Mouse (Mus musculus) thymus, adult 2 months (tissue): ENCODE results near the gene Fbxl13. TPM values are rescaled to one million over a fixed set of nuclear protein-coding genes. Genes with fewer than 3 reads are reported as not detected.

Experiments used
- DNase-seq: peaks from one replicate; pipeline ENCODE4 v3.0.0; 2021
- H3K27ac ChIP-seq: fragments of 200-500 bp; 2 replicates; pipeline ENCODE4 v1.5.1; 2012; ENCODE audit warnings: low read length, control low read depth; ENCODE audit not compliant: control insufficient read depth, insufficient read depth
- H3K27me3 ChIP-seq: fragments of 200-500 bp; 2 replicates; pipeline ENCODE4 v1.6.1; 2012; ENCODE audit warnings: mild to moderate bottlenecking, low read length, moderate library complexity, mixed read lengths; ENCODE audit not compliant: control insufficient read depth, insufficient read depth
- H3K36me3 ChIP-seq: fragments of 200-500 bp; 2 replicates; pipeline ENCODE4 v1.6.1; 2012; ENCODE audit warnings: mild to moderate bottlenecking, low read length, moderate library complexity; ENCODE audit not compliant: control insufficient read depth, insufficient read depth
- H3K4me1 ChIP-seq: fragments of 200-500 bp; replicated peaks from 2 replicates; pipeline ENCODE4 v1.6.1; 2012; ENCODE audit warnings: low read length; ENCODE audit not compliant: control insufficient read depth, insufficient read depth
- H3K4me3 ChIP-seq: fragments of 200-500 bp; 2 replicates; pipeline ENCODE4 v1.5.1; 2012; ENCODE audit warnings: mild to moderate bottlenecking, low read length, control low read depth, moderate library complexity; ENCODE audit not compliant: control insufficient read depth, insufficient read depth
- CTCF ChIP-seq: fragments of 200-500 bp; IDR thresholded peaks from 2 replicates; pipeline ENCODE4 v1.5.1; 2012; ENCODE audit warnings: mild to moderate bottlenecking, control low read depth, low read length, moderate library complexity, borderline replicate concordance; ENCODE audit not compliant: control insufficient read depth, poor library complexity, insufficient read depth; ENCODE audit errors: extremely low read depth
- POLR2A ChIP-seq: fragments of 200-500 bp; IDR thresholded peaks from 2 replicates; pipeline ENCODE4 v1.6.1; 2012; ENCODE audit warnings: mild to moderate bottlenecking, low read length, control low read depth, moderate library complexity; ENCODE audit not compliant: control insufficient read depth, poor library complexity, insufficient read depth; ENCODE audit errors: extremely low read depth
- WGBS: fragments of 180-500 bp; shearing (Covaris S2); methylation state at CpG from one replicate; pipeline ENCODE4 v1.1.7; 2018; 5-methylcytosine and 5-hydroxymethylcytosine counted together
- polyA plus RNA-seq: library from polyadenylated mRNA; depleted of rRNA; stranded (reverse); fragments of >200 nt; gene quantifications from 2 replicates; pipeline ENCODE4 v1.2.3, GENCODE M21; 2012; rRNA removed

Fbxl13 gene
- polyA plus RNA-seq, 1 experiment, result 0.12 TPM

- no peaks in the 10 kb centered on the region for H3K27me3 ChIP-seq
- DNase-seq, result no peak
- H3K4me3 ChIP-seq, result no peak overlapping the region
- no peak overlapping the region for H3K27ac ChIP-seq
- TF ChIP-seq POLR2A (no peak), CTCF (no peak)
- H3K4me1 ChIP-seq, result no peaks in the 10 kb centered on the region
- no peaks in the 10 kb centered on the region for H3K36me3 ChIP-seq
- 85% methylated on average over 8 of the region's 8 CpGs for WGBS
Observed at GRCm38 (mm10) chr5:21440833-21441530, 204.5 kb downstream of the Fbxl13 start.

DNA sequence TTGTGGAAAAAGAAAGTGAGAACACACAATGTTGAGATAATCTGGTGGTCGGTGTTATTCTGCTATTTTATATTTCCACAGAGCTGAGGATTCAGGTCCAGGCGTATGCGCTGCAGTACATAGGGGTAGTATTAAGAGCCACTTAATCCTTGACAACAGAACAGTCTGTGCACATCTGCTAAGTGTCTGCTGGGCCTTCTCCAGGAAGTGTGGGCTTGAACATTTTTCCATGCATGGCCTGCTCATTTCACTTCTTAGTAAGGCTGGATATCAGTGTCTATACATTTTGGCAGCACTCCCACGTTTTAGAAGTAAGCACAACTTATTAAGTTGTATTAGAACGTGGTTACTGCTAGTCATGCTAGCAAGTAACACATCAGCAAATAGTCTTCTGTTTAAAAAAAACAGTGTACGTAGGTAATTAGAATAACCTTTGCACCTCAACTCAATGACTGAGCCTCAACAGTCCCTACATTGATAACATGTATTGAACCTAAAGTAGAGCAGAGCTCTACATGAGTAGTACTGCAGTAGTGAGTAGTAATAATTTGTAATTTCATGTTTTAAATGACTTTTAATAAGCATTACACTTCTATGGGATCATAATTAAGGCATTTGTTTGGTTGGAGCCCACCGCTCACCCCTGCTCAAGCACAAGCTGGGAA, 205.9 kb downstream of the Fbxl13 start:
- Histone ChIP-seq H3K27me3 (no peaks in the 10 kb centered on the region), H3K27ac (no peak overlapping the region), H3K4me1 (no peaks in the 10 kb centered on the region), H3K36me3 (no peaks in the 10 kb centered on the region), H3K4me3 (no peak overlapping the region)
- DNase-seq, result no peak
- 94% methylated on average over 7 of the region's 7 CpGs for WGBS
- TF ChIP-seq CTCF (no peak), POLR2A (no peak)

DNA sequence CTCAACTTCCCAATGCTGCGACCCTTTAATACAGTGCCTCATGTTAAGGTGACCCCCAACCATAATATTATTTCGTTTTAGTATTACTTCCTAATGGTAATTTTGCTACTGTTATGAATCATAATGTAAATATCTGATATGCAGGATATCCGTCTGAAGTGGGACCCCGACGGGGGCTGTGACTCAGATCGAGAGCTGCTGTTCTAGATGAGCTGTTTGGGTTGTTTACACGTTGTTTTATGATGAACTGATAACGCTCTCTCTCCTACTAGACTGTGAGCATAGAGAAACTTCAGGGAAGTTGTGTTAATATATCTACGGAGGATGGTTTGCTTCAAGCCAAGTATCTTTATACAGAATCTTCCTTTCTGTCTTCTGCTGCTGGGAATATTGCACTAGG, 207.0 kb downstream of the Fbxl13 start:
- TF ChIP-seq CTCF, result no peak
- no peak for TF ChIP-seq POLR2A
- no peak for DNase-seq
- H3K4me3 ChIP-seq, result no peak overlapping the region
- H3K4me1 ChIP-seq, result no peaks in the 10 kb centered on the region
- WGBS, result 95% methylated on average over 9 of the region's 9 CpGs
- no peaks in the 10 kb centered on the region for H3K27me3 ChIP-seq
- H3K27ac ChIP-seq, result no peak overlapping the region
- no peaks in the 10 kb centered on the region for H3K36me3 ChIP-seq

DNA sequence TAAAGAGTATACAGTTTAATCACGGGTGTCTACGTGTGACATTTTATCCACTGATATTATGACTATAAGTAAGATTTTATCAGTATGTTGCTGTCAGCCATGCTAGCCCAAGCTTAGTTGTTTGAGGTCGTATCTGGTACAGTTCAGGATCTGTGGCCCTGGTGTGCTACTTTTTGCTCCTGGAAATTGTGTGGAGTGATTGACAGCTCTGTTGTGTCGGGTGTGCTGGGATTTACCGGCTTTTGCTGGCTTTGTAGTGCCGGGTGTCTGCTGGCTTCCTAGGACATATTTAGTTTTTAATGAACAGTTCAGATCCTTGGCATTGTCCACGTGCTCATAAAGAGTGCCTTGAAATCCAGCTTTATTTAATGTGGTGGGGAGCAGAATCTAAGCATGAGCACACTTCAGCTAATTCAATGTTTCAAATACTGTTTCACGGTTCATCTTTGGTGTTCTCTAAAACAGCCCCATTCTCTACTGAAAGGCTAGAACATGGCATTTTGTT, 208.9 kb downstream of the Fbxl13 start:
- H3K27me3 ChIP-seq, result no peaks in the 10 kb centered on the region
- TF ChIP-seq POLR2A (no peak), CTCF (no peak)
- H3K4me1 ChIP-seq, result no peaks in the 10 kb centered on the region
- DNase-seq, result no peak
- H3K4me3 ChIP-seq, result no peak overlapping the region
- H3K36me3 ChIP-seq, result no peaks in the 10 kb centered on the region
- WGBS, result 96% methylated on average over 8 of the region's 8 CpGs
- no peak overlapping the region for H3K27ac ChIP-seq

GRCm38 (mm10) chr5:21434148-21434929, 211.1 kb downstream of the Fbxl13 start:
- DNase-seq, result no peak

More at GRCm38 (mm10) chr5:21434148-21434929, 211.1 kb downstream of the Fbxl13 start:
- Histone ChIP-seq H3K4me3 (no peak overlapping the region), H3K27me3 (no peaks in the 10 kb centered on the region), H3K36me3 (no peaks in the 10 kb centered on the region), H3K4me1 (no peaks in the 10 kb centered on the region), H3K27ac (no peak overlapping the region)
- WGBS, result 82% methylated on average over 11 of the region's 11 CpGs
- no peak for TF ChIP-seq POLR2A
- no peak for TF ChIP-seq CTCF

Other genes starting within 250 kb of the Fbxl13 start
- gene Ccdc146, start 221.0 kb downstream of the Fbxl13 start, polyA plus RNA-seq, result 0.05 TPM in 1 of 2 replicates, not detected in the other
- gene Fam185a, start 220.7 kb downstream of the Fbxl13 start, polyA plus RNA-seq, result 1.7 and 1.8 TPM in 2 replicates
- 1.6 and 2.0 TPM in 2 replicates for gene Lrrc17, start 102.1 kb downstream of the Fbxl13 start, polyA plus RNA-seq
- gene Armc10, start 179 bp upstream of the Fbxl13 start, polyA plus RNA-seq, result 44.6 and 56.0 TPM in 2 replicates
- gene Napepld, start 55.8 kb upstream of the Fbxl13 start, polyA plus RNA-seq, result 1.4 and 1.5 TPM in 2 replicates
- gene Pmpcb, start 91.5 kb upstream of the Fbxl13 start, polyA plus RNA-seq, result 29.3 and 34.0 TPM in 2 replicates
- 17.0 and 27.0 TPM in 2 replicates for gene Dnajc2, start 139.6 kb upstream of the Fbxl13 start, polyA plus RNA-seq
- 25.3 and 27.2 TPM in 2 replicates for gene Psmc2, start 139.6 kb upstream of the Fbxl13 start, polyA plus RNA-seq
- not detected in 2 replicates for gene Slc26a5, start 220.0 kb upstream of the Fbxl13 start, polyA plus RNA-seq